Mouse (Mus musculus): ENCODE measurements at regions not wholly inside any gene's neighbourhood (a gene's known extent, or its start where the extent isn't known, plus 50 kb on each side); places are given as distances from the start of the nearest gene placed in this dataset.
"Not testable (repeated sequence)": the region's sequence is repeated elsewhere in the genome, so short reads cannot be mapped to it uniquely, and the experiment has no call there.

GRCm38 (mm10) chr13:107576701-107577100, 467.5 kb upstream of the Smim15 start:
- H3K4me3 ChIP-seq: no peak overlapping the region
- H3K27me3 ChIP-seq: no peaks in the 10 kb centered on the region
- H3K4me2 ChIP-seq: no peak overlapping the region
- H3K36me3 ChIP-seq: no peaks in the 10 kb centered on the region
- H3K4me1 ChIP-seq: no peaks in the 10 kb centered on the region
- no peak overlapping the region for H3K27ac ChIP-seq
- H3K9me3 ChIP-seq: no peaks in the 10 kb centered on the region
- no peak for ATAC-seq (ENCODE audit: insufficient number of reproducible peaks, low FRiP score, low TSS enrichment, low read depth)
- WGBS: 86% methylated on average over 5 of the region's 5 CpGs
- no peak overlapping the region for H3K9ac ChIP-seq

GRCm38 (mm10) chr13:107575025-107575424, 469.2 kb upstream of the Smim15 start:
- Histone ChIP-seq H3K4me3 (no peak overlapping the region), H3K9me3 (no peaks in the 10 kb centered on the region), H3K4me2 (no peak overlapping the region), H3K27ac (no peak overlapping the region), H3K9ac (no peak overlapping the region), H3K27me3 (no peaks in the 10 kb centered on the region), H3K4me1 (no peaks in the 10 kb centered on the region), H3K36me3 (no peaks in the 10 kb centered on the region)
- WGBS: 73% methylated on average over 3 of the region's 3 CpGs
- no peak for ATAC-seq (ENCODE audit: insufficient number of reproducible peaks, low FRiP score, low TSS enrichment, low read depth)

GRCm38 (mm10) chr13:107573499-107574355, 470.5 kb upstream of the Smim15 start:
- Histone ChIP-seq H3K4me2 (no peak overlapping the region), H3K9me3 (no peaks in the 10 kb centered on the region), H3K27me3 (no peaks in the 10 kb centered on the region), H3K36me3 (no peaks in the 10 kb centered on the region), H3K27ac (no peak overlapping the region), H3K4me1 (no peaks in the 10 kb centered on the region), H3K4me3 (no peak overlapping the region), H3K9ac (no peak overlapping the region)
- 70% methylated on average over 9 of the region's 9 CpGs for WGBS
- no peak for ATAC-seq (ENCODE audit: insufficient number of reproducible peaks, low FRiP score, low TSS enrichment, low read depth)

GRCm38 (mm10) chr13:107571539-107571938, 472.7 kb upstream of the Smim15 start:
- ATAC-seq (ENCODE audit: insufficient number of reproducible peaks, low FRiP score, low TSS enrichment, low read depth): no peak
- Histone ChIP-seq H3K9me3 (no peaks in the 10 kb centered on the region), H3K4me3 (no peak overlapping the region), H3K27me3 (no peaks in the 10 kb centered on the region), H3K27ac (no peak overlapping the region), H3K36me3 (no peaks in the 10 kb centered on the region), H3K4me2 (no peak overlapping the region), H3K4me1 (no peaks in the 10 kb centered on the region), H3K9ac (no peak overlapping the region)
- WGBS: 74% methylated on average over 10 of the region's 10 CpGs

- Histone ChIP-seq H3K27ac (no peak overlapping the region), H3K4me3 (no peak overlapping the region), H3K27me3 (no peaks in the 10 kb centered on the region), H3K9ac (no peak overlapping the region), H3K9me3 (no peaks in the 10 kb centered on the region), H3K4me1 (no peaks in the 10 kb centered on the region), H3K4me2 (no peak overlapping the region), H3K36me3 (no peaks in the 10 kb centered on the region)
- ATAC-seq (ENCODE audit: insufficient number of reproducible peaks, low FRiP score, low TSS enrichment, low read depth): no peak
- 86% methylated on average over 2 of the region's 2 CpGs for WGBS
Observed at GRCm38 (mm10) chr13:107569477-107569876, 474.8 kb upstream of the Smim15 start.

- H3K9me3 ChIP-seq: no peaks in the 10 kb centered on the region
- H3K4me3 ChIP-seq: no peak overlapping the region
- no peak overlapping the region for H3K9ac ChIP-seq
- H3K27me3 ChIP-seq: no peaks in the 10 kb centered on the region
- ATAC-seq (ENCODE audit: insufficient number of reproducible peaks, low FRiP score, low TSS enrichment, low read depth): no peak
- WGBS: 59% methylated on average over 7 of the region's 7 CpGs
- H3K36me3 ChIP-seq: no peaks in the 10 kb centered on the region
- no peak overlapping the region for H3K27ac ChIP-seq
- no peaks in the 10 kb centered on the region for H3K4me1 ChIP-seq
- no peak overlapping the region for H3K4me2 ChIP-seq
Observed at GRCm38 (mm10) chr13:107568701-107569121, 475.5 kb upstream of the Smim15 start.

GRCm38 (mm10) chr13:107562463-107562862, 481.8 kb upstream of the Smim15 start:
- H3K36me3 ChIP-seq: no peaks in the 10 kb centered on the region
- H3K27me3 ChIP-seq: no peaks in the 10 kb centered on the region
- no peak overlapping the region for H3K27ac ChIP-seq
- H3K9me3 ChIP-seq: no peaks in the 10 kb centered on the region
- 90% methylated on average over 1 of the region's 1 CpGs for WGBS
- no peak overlapping the region for H3K9ac ChIP-seq
- H3K4me3 ChIP-seq: no peak overlapping the region
- no peaks in the 10 kb centered on the region for H3K4me1 ChIP-seq
- no peak for ATAC-seq (ENCODE audit: insufficient number of reproducible peaks, low FRiP score, low TSS enrichment, low read depth)
- H3K4me2 ChIP-seq: no peak overlapping the region

GRCm38 (mm10) chr13:107561529-107561928, 482.7 kb upstream of the Smim15 start:
- no peak overlapping the region for H3K27ac ChIP-seq
- no peaks in the 10 kb centered on the region for H3K36me3 ChIP-seq
- H3K9me3 ChIP-seq: no peaks in the 10 kb centered on the region
- H3K4me3 ChIP-seq: no peak overlapping the region
- ATAC-seq (ENCODE audit: insufficient number of reproducible peaks, low FRiP score, low TSS enrichment, low read depth): no peak
- no peaks in the 10 kb centered on the region for H3K27me3 ChIP-seq
- no peak overlapping the region for H3K9ac ChIP-seq
- no peak overlapping the region for H3K4me2 ChIP-seq
- WGBS: 71% methylated on average over 2 of the region's 2 CpGs
- H3K4me1 ChIP-seq: no peaks in the 10 kb centered on the region

GRCm38 (mm10) chr13:107555958-107556357, 488.3 kb upstream of the Smim15 start:
- 84% methylated on average over 3 of the region's 3 CpGs for WGBS
- no peak overlapping the region for H3K27ac ChIP-seq
- no peaks in the 10 kb centered on the region for H3K9me3 ChIP-seq
- no peak overlapping the region for H3K9ac ChIP-seq
- H3K36me3 ChIP-seq: no peaks in the 10 kb centered on the region
- H3K27me3 ChIP-seq: no peaks in the 10 kb centered on the region
- no peak overlapping the region for H3K4me2 ChIP-seq
- H3K4me3 ChIP-seq: no peak overlapping the region
- no peaks in the 10 kb centered on the region for H3K4me1 ChIP-seq
- no peak for ATAC-seq (ENCODE audit: insufficient number of reproducible peaks, low FRiP score, low TSS enrichment, low read depth)

- Histone ChIP-seq H3K9me3 (no peaks in the 10 kb centered on the region), H3K27me3 (no peaks in the 10 kb centered on the region), H3K27ac (no peak overlapping the region), H3K36me3 (no peaks in the 10 kb centered on the region), H3K4me2 (no peak overlapping the region), H3K4me3 (no peak overlapping the region), H3K4me1 (no peaks in the 10 kb centered on the region), H3K9ac (no peak overlapping the region)
- 45% methylated on average over 3 of the region's 3 CpGs for WGBS
- ATAC-seq (ENCODE audit: insufficient number of reproducible peaks, low FRiP score, low TSS enrichment, low read depth): no peak
Observed at GRCm38 (mm10) chr13:107554091-107554490, 490.2 kb upstream of the Smim15 start.

- 93% methylated on average over 4 of the region's 4 CpGs for WGBS
- H3K4me1 ChIP-seq: no peaks in the 10 kb centered on the region
- H3K27ac ChIP-seq: no peak overlapping the region
- H3K4me3 ChIP-seq: no peak overlapping the region
- no peak for ATAC-seq (ENCODE audit: insufficient number of reproducible peaks, low FRiP score, low TSS enrichment, low read depth)
- H3K4me2 ChIP-seq: no peak overlapping the region
- H3K9ac ChIP-seq: no peak overlapping the region
- no peaks in the 10 kb centered on the region for H3K36me3 ChIP-seq
- no peaks in the 10 kb centered on the region for H3K9me3 ChIP-seq
- H3K27me3 ChIP-seq: no peaks in the 10 kb centered on the region
Observed at GRCm38 (mm10) chr13:107552165-107552564, 492.1 kb upstream of the Smim15 start.

- H3K9me3 ChIP-seq; H3K4me3 ChIP-seq; H3K9ac ChIP-seq; H3K36me3 ChIP-seq; H3K4me2 ChIP-seq; H3K4me1 ChIP-seq; H3K27ac ChIP-seq; ATAC-seq (ENCODE audit: insufficient number of reproducible peaks, low FRiP score, low TSS enrichment, low read depth); H3K27me3 ChIP-seq: not testable (repeated sequence)
- 94% methylated on average over 7 of the region's 7 CpGs for WGBS
Observed at GRCm38 (mm10) chr13:107549995-107550394, 494.3 kb upstream of the Smim15 start.

- Histone ChIP-seq H3K9ac (no peak overlapping the region), H3K36me3 (no peaks in the 10 kb centered on the region), H3K4me1 (no peaks in the 10 kb centered on the region), H3K4me3 (no peak overlapping the region), H3K27me3 (no peaks in the 10 kb centered on the region), H3K4me2 (no peak overlapping the region), H3K9me3 (no peaks in the 10 kb centered on the region), H3K27ac (no peak overlapping the region)
- ATAC-seq (ENCODE audit: insufficient number of reproducible peaks, low FRiP score, low TSS enrichment, low read depth): no peak
- 62% methylated on average over 7 of the region's 7 CpGs for WGBS
Observed at GRCm38 (mm10) chr13:107547073-107547472, 497.2 kb upstream of the Smim15 start.

Data from limb, embryonic 15.5 days (tissue).